Mouse (Mus musculus) retina, postnatal 1 day (tissue): ENCODE measurements around the gene 1700049E17Rik2.
"Not testable (repeated sequence)": the region's sequence is repeated elsewhere in the genome, so short reads cannot be mapped to it uniquely, and the experiment has no call there.

ENCODE experiments used
- DNase-seq: peaks from one replicate; pipeline ENCODE4 v3.0.0-alpha.2; 2012

Gene 1700049E17Rik2

DNA sequence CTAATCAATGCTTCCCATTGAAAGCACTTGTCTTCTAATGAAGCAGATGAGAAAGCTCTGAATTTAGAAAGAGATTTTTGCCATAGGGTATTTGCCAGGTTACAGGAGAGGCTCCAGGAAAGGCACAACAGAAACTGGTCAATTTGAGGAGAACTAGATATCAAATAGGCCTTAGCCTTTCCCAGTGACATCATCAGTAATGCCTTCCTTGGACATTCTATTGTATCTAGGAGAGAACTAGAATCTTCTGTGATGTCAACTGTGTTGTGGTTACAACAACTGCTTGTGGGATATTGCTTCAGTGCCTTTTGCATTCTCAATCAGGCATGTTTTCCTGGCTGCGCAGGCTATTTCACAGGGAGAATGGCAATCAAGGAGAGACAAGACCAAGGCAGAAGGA, at the start of gene 1700049E17Rik2:
1700049E17Rik2 (plus strand) TSS at position 301 of the 400 bp plus-strand sequence.
- DNase-seq: not testable (repeated sequence)

DNA sequence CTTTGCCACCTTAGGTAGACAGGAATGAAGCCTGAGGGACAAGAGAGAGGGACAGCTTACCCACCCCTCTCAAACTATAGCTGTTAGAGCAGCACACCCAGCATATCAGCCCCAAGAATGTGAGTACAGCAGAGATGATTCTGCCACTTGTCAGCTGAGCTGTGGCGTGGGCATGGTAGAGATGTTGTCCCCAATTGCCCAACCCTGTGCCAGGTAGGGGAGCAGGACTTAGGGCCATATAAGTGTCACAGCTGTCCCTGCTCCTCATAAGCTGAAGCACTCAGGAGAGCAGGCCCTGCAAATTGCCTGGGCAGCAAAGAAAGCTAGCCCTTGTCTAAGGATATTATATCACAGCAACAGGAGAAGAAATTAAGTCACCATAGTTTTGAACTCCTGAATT, 48.3 kb upstream of the 1700049E17Rik2 start:
- not testable (repeated sequence) for DNase-seq

DNA sequence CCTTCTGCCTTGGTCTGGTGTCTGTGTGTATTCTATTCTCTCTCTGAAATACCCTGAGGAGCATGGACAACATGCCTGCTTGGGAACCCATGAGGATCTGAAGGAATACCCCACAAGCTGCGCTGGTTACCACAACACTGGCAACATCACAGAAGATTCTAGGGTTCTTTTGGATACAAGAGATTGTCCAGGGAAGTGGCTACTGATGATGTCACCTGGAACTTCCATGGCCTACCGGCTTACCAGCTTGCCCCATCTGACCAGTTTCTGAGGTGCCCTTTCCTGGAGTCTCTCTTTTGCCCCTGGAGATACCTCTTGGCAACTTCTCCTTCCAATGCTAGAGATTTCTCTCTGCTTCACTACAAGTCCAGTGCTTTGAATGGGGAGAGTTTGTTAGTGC, 17.5 kb upstream of the 1700049E17Rik2 start, which contains the start of gene Gm7970:
Gm7970 (minus strand) TSS at position 101 of the 400 bp plus-strand sequence.
- not testable (repeated sequence) for DNase-seq

DNA sequence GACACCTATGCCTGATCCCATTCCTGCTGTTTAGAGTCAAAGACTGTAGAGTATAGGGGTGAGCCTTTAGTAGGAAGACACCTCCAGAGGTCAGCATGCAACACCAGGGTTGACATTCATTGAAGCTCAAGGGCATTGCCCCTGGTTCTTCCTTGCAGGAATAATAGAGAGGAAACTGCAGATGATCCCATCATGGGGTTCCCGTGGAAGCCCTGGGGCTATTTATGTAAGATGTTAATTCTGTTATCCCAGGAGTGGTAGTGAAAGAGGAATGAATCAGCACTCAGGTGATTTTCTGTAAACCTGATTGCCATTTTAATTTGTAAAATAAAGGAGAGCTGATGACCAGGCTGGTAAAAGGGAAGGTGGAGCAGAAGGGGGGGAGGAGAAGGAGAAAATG, 13.3 kb downstream of the 1700049E17Rik2 start:
- DNase-seq: not testable (repeated sequence)

DNA sequence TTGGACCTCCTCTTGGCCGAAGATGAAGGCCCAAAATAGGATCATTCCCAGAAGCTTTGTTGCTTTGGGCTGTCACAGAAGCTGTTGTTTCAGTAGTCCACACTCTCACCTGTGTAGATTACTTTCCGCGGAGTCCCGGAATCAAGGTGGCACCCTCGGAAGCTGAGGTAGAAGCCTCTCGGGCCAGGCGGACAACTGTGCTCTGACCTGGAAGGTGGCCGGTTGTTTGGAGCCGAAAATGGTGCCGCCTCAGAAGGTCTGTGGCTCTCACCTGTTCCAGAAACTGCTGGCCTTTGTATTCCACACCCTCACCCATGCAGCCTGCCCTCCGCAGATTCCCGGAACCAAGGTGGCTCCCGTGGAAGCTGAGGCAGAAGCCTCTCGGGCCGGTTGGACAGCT, 27.9 kb downstream of the 1700049E17Rik2 start:
- DNase-seq: not testable (repeated sequence)

DNA sequence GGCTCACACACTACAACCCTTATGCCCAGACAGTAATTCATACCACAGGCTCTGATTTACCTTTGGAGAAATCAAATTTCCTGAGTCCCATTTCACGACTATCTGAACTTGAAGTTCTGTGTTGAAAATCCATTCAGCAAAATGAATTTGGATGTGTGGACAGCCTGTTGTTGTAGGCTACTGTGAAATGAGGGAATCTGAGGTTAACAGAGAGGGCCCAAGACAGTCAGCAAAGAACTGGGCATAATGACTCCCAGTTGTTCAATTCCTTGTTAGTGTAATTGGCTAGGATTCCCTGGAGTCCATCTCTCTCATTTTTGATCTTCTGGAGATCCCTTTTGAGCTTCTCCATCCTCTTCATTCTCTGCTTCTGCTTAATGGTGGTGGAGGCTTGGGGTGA, 37.7 kb downstream of the 1700049E17Rik2 start:
- not testable (repeated sequence) for DNase-seq

DNA sequence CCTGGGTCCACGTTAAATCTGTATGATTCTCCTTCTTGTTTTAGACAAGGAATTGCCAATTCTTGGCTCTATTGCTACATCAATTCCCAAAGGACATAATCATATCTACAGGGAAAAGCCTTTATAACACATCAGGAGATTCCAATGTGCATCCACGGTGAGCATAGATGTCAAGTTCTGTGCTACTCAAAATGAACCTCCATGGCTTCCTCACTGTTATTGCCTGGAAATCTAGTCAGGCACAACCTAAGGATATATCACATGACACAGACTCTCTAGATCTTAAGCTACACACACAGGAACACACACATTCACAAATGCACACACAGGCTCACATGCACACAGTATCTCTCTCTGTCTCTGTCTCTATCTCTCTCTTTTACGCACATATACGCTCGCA, 49.5 kb downstream of the 1700049E17Rik2 start:
- not testable (repeated sequence) for DNase-seq

DNA sequence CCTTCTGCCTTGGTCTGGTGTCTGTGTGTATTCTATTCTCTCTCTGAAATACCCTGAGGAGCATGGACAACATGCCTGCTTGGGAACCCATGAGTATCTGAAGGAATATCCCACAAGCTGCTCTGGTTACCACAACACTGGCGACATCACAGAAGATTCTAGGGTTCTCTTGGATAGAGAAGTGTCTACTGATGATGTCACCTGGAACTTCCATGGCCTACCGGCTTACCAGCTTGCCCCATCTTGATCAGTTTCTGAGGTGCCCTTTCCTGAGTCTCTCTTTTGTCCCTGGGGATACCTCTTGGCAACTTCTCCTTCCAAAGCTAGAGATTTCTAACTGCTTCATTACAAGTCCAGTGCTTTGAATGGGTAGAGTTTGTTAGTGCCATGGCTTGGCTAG, 51.5 kb downstream of the 1700049E17Rik2 start, which contains the start of gene Gm3072:
Gm3072 (minus strand) TSS at position 101 of the 400 bp plus-strand sequence.
- not testable (repeated sequence) for DNase-seq

DNA sequence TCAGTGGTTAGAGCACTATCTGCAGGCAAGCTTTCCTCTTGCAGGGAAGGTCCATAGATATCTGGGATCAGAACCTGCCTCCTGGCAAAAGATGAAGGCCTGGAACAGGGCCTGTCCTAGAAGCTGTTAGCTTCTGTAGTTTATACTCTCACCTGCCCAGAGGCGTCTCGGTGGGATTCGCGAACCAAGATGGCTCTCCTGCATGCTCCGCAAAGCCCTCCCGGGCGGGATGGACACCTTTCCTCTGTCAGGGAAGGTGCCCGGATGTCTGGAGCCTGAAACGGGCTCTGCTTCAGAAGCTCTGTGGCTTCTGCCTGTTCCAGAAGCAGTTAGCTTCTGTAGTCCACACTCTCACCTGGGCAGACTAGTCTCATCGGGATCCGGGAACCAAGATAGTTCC, 57.1 kb downstream of the 1700049E17Rik2 start:
- DNase-seq: not testable (repeated sequence)
